Mouse (Mus musculus) olfactory bulb, adult 2 months (tissue): ENCODE measurements around the gene Kirrel3. TPM values are rescaled to one million over a fixed set of nuclear protein-coding genes. Genes with fewer than 3 reads are reported as not detected.

Experiments used
- H3K27ac ChIP-seq: fragments of 200-500 bp; 2 replicates; pipeline ENCODE4 v1.5.1; 2012; ENCODE audit warnings: low read depth, low read length; ENCODE audit not compliant: insufficient read depth
- H3K4me1 ChIP-seq: fragments of 200-500 bp; 2 replicates; pipeline ENCODE4 v1.6.1; 2012; ENCODE audit warnings: low read length; ENCODE audit not compliant: control insufficient read depth, insufficient read depth
- H3K4me3 ChIP-seq: fragments of 200-500 bp; 2 replicates; pipeline ENCODE4 v1.5.1; 2012; ENCODE audit warnings: mild to moderate bottlenecking, low read depth, low read length, moderate library complexity; ENCODE audit not compliant: insufficient read depth
- CTCF ChIP-seq: fragments of 200-500 bp; IDR thresholded peaks from 2 replicates; pipeline ENCODE4 v1.5.1; 2012; ENCODE audit warnings: low read depth, mild to moderate bottlenecking, low read length, moderate library complexity; ENCODE audit not compliant: insufficient read depth
- POLR2A ChIP-seq: fragments of 200-500 bp; IDR thresholded peaks from 2 replicates; pipeline ENCODE4 v1.6.1; 2012; ENCODE audit warnings: mild to moderate bottlenecking, low read depth, low read length, moderate library complexity; ENCODE audit not compliant: insufficient read depth
- WGBS: fragments of 180-500 bp; shearing (Covaris S2); methylation state at CpG from one replicate; pipeline ENCODE4 v1.1.7; 2018; 5-methylcytosine and 5-hydroxymethylcytosine counted together
- polyA plus RNA-seq: library from polyadenylated mRNA; stranded (reverse); fragments of >200 nt; gene quantifications from 2 replicates; pipeline ENCODE4 v1.2.4, GENCODE M21; 2012; ENCODE audit warnings: low replicate concordance; ENCODE audit not compliant: missing spikeins, insufficient read depth, insufficient read length

Gene Kirrel3
- polyA plus RNA-seq, 1 experiment, result not detected

- H3K27ac ChIP-seq, result no peak overlapping the region
- no peak overlapping the region for H3K4me3 ChIP-seq
- TF ChIP-seq CTCF (no peak), POLR2A (no peak)
- peaks cover 16% of the 10 kb centered on the region for H3K4me1 ChIP-seq
- 85% methylated on average over 4 of the region's 4 CpGs for WGBS
Measured at GRCm38 (mm10) chr9:35004113-35004512, 518.4 kb downstream of the Kirrel3 start.

DNA sequence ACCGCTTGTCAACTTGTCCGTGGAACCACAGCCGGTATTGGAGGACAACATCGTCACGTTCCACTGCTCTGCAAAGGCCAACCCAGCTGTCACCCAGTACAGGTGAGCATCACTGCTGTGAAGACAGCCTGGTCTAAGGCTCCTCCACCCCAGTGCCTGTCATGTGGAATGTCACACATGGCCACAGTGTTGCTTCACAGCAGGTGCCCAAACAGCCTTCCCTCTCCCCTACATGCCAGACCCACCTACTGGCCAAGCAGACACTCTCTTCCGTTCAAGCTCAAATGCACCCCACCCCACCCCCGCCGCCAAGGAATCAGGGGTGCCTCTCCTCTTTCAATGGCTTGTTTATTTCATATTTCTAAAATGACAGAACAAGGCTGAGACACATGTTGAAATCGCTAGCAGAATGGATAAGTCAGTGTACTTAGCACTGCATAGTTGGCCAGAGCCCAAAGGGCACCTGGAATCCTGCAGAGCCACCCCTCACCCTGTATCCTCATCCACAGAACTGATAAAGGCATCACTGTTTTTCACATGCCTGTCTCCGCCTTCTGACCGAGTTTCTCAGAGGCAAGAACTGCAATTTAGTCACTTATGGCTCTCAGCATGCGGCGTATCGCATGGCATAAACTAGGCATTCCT, 522.1 kb downstream of the Kirrel3 start:
- H3K4me3 ChIP-seq, result no peak overlapping the region
- H3K27ac ChIP-seq, result no peak overlapping the region
- TF ChIP-seq CTCF (no peak), POLR2A (no peak)
- 85% methylated on average over 14 of the region's 14 CpGs for WGBS
- H3K4me1 ChIP-seq, result peaks cover 16% of the 10 kb centered on the region

GRCm38 (mm10) chr9:35016762-35017161, 531.1 kb downstream of the Kirrel3 start:
- peak overlapping the region; percentile 89 for H3K27ac ChIP-seq
- peaks cover 28% of the 10 kb centered on the region for H3K4me1 ChIP-seq
- H3K4me3 ChIP-seq, result no peak overlapping the region
- WGBS, result 47% methylated on average over 4 of the region's 4 CpGs
- no peak for TF ChIP-seq CTCF
- no peak for TF ChIP-seq POLR2A

DNA sequence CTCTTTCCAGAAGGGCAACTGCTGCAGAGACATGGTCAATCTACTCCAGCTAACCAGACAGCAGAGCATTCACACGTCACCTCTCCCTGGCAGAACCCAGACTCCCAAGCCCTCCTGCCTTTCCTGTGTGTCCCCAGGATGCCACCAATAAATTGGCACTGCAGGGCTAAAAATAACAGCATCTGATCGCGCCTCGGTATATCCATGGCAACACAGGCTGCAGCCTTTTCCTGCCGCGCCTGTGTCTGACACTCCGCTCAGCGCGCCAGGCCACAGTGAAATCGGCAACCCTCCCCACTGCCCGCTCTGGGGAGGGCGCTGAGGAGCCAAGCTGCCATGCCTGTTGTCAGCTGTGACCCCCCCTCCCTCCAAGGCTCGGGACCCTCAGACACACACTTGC, 531.9 kb downstream of the Kirrel3 start:
- H3K4me3 ChIP-seq, result peak overlapping the region; percentile 29
- peak overlapping the region; percentile 89 for H3K27ac ChIP-seq
- TF ChIP-seq POLR2A, result no peak
- TF ChIP-seq CTCF, result no peak
- 6% methylated on average over 13 of the region's 13 CpGs for WGBS
- peaks cover 28% of the 10 kb centered on the region for H3K4me1 ChIP-seq

DNA sequence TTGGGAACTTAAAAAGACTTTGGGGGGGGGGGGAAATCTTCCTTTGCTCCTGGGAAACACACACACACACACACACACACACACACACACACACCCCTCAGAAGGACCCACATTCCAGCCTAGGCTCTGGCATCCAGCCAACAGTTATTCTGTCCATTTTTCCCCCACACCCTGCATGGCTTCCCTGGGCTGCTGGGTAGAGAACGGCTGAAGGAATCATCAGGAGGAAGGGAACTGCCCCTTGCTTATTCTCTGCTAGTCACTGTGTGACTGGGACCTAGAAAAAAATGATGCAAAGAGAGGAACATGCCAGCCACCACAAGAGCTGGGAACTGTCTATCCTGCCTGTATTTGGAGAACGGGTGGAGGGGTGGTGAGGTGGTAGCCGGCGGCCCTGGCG, 532.4 kb downstream of the Kirrel3 start:
- H3K27ac ChIP-seq, result peak overlapping the region; percentile 89
- H3K4me1 ChIP-seq, result peaks cover 28% of the 10 kb centered on the region
- no peak overlapping the region for H3K4me3 ChIP-seq
- 22% methylated on average over 5 of the region's 5 CpGs for WGBS
- TF ChIP-seq CTCF (no peak), POLR2A (no peak)

DNA sequence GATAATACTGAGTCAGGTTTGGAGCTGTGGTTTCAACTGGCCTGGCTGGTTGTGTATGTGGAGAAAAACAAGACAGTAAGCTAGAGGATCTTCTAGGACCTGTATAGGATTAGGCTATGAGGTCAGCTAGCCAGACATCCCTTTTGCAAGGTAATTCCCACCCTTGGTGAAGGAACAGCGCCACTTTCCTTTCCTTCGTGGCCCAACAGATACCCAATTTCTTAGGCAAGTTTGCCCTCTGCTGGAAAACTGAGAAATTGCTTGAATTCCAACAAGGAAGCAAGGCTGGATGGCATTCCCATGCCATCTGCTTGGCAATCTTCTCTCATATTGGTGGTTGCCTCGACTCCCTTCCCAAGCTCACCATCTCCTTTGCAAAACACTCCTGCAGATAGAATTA, 533.7 kb downstream of the Kirrel3 start:
- H3K4me1 ChIP-seq, result peaks cover 28% of the 10 kb centered on the region
- 0 out of 2 replicates have a peak overlapping the region, but pooled peaks have one; percentile 89 for H3K27ac ChIP-seq
- WGBS, result under 1% methylated on average over 3 of the region's 3 CpGs
- TF ChIP-seq POLR2A (no peak), CTCF (no peak)
- H3K4me3 ChIP-seq, result no peak overlapping the region

DNA sequence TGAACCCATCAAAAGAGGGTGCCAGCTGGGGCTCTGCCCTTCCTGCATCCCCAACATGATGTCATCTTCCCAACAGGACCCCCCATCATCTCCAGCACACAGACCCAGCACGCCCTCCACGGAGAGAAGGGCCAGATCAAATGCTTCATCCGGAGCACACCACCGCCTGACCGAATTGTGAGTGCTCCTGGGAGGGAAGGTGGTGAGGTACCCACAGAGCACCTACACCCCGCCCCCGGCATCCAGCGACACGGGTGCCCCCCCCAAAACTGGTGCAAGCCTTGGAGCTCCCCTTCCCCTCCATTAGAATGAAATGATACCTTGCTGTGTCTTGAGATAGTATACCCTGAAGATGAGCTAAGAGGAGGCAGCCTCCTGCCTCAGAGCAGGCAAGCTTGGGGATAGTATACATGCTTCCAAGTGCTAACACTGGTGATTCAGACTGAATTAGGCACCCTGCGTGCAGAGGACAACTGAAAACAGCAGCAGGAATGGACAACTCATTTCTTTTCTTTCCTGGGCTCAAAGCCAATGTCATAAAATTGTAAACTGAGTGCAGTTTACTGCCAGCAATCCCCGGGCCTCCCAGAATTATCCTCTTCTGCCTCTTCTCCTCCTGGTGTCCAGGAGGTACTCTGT, 534.4 kb downstream of the Kirrel3 start:
- H3K27ac ChIP-seq, result no peak overlapping the region
- TF ChIP-seq CTCF (no peak), POLR2A (no peak)
- H3K4me1 ChIP-seq, result peaks cover 33% of the 10 kb centered on the region
- WGBS, result 58% methylated on average over 11 of the region's 11 CpGs
- no peak overlapping the region for H3K4me3 ChIP-seq

GRCm38 (mm10) chr9:35021744-35022143, 536.0 kb downstream of the Kirrel3 start:
- TF ChIP-seq POLR2A (no peak), CTCF (no peak)
- WGBS, result 80% methylated on average over 1 of the region's 1 CpGs
- no peak overlapping the region for H3K4me3 ChIP-seq
- no peak overlapping the region for H3K27ac ChIP-seq
- peaks cover 39% of the 10 kb centered on the region for H3K4me1 ChIP-seq
